Mouse (Mus musculus): ENCODE results near the gene Vps13c. TPM values are rescaled to one million over a fixed set of nuclear protein-coding genes. Genes with fewer than 3 reads are reported as not detected.

The Vps13c gene
- polyA plus RNA-seq, 1 experiment from 2014 or later: 7.8 TPM

- 64% methylated on average over 7 of the region's 7 CpGs for WGBS
- no peak overlapping the region for H3K4me3 ChIP-seq
These were observed 25.2 kb downstream of the Vps13c start for GRCm38 (mm10) chr9:67865411-67865810.

GRCm38 (mm10) chr9:67867411-67867810, 27.2 kb downstream of the Vps13c start:
- Histone ChIP-seq H3K27me3 (no peaks in the 10 kb centered on the region), H3K4me2 (replicated peaks) (no peak overlapping the region), H3K4me3 (no peak overlapping the region), H3K36me3 (no peaks in the 10 kb centered on the region), H3K9ac (replicated peaks) (no peak overlapping the region), H3K27ac (replicated peaks) (no peak overlapping the region), H3K9me3 (no peaks in the 10 kb centered on the region), H3K4me1 (no peaks in the 10 kb centered on the region)
- WGBS: 85% methylated on average over 6 of the region's 6 CpGs
- no peak for ATAC-seq (ENCODE audit: low FRiP score, low read depth)

More at GRCm38 (mm10) chr9:67865411-67865810, 25.2 kb downstream of the Vps13c start:
- H3K9me3 ChIP-seq: no peaks in the 10 kb centered on the region
- H3K9ac ChIP-seq (replicated peaks): no peak overlapping the region
- H3K27ac ChIP-seq (replicated peaks): no peak overlapping the region
- no peaks in the 10 kb centered on the region for H3K27me3 ChIP-seq
- no peaks in the 10 kb centered on the region for H3K4me1 ChIP-seq
- ATAC-seq (ENCODE audit: low FRiP score, low read depth): no peak
- H3K36me3 ChIP-seq: no peaks in the 10 kb centered on the region
- H3K4me2 ChIP-seq (replicated peaks): no peak overlapping the region

- Histone ChIP-seq H3K9ac (replicated peaks) (no peak overlapping the region), H3K4me1 (no peaks in the 10 kb centered on the region), H3K27ac (replicated peaks) (no peak overlapping the region), H3K4me3 (no peak overlapping the region), H3K9me3 (no peaks in the 10 kb centered on the region), H3K27me3 (no peaks in the 10 kb centered on the region), H3K36me3 (no peaks in the 10 kb centered on the region), H3K4me2 (replicated peaks) (no peak overlapping the region)
- no peak for ATAC-seq (ENCODE audit: low FRiP score, low read depth)
- 90% methylated on average over 16 of the region's 16 CpGs for WGBS
These were observed 29.7 kb downstream of the Vps13c start for GRCm38 (mm10) chr9:67869691-67870450.

GRCm38 (mm10) chr9:67874522-67875222, 34.5 kb downstream of the Vps13c start:
- H3K9ac ChIP-seq (replicated peaks): no peak overlapping the region
- WGBS: 78% methylated on average over 7 of the region's 7 CpGs
- no peak overlapping the region for H3K4me2 ChIP-seq (replicated peaks)
- no peak overlapping the region for H3K27ac ChIP-seq (replicated peaks)
- no peak overlapping the region for H3K4me3 ChIP-seq
- no peaks in the 10 kb centered on the region for H3K27me3 ChIP-seq
- no peaks in the 10 kb centered on the region for H3K9me3 ChIP-seq
- ATAC-seq (ENCODE audit: low FRiP score, low read depth): no peak
- H3K4me1 ChIP-seq: no peaks in the 10 kb centered on the region
- H3K36me3 ChIP-seq: no peaks in the 10 kb centered on the region

- WGBS: 56% methylated on average over 2 of the region's 2 CpGs
- H3K9ac ChIP-seq (replicated peaks): no peak overlapping the region
These were observed 35.1 kb downstream of the Vps13c start for GRCm38 (mm10) chr9:67875337-67875736.

GRCm38 (mm10) chr9:67877081-67877718, 37.0 kb downstream of the Vps13c start:
- Histone ChIP-seq H3K36me3 (peaks cover 5% of the 10 kb centered on the region), H3K4me3 (no peak overlapping the region), H3K27me3 (no peaks in the 10 kb centered on the region), H3K4me1 (no peaks in the 10 kb centered on the region), H3K9me3 (no peaks in the 10 kb centered on the region), H3K4me2 (replicated peaks) (no peak overlapping the region), H3K27ac (replicated peaks) (no peak overlapping the region), H3K9ac (replicated peaks) (no peak overlapping the region)
- WGBS: 90% methylated on average over 14 of the region's 14 CpGs
- ATAC-seq (ENCODE audit: low FRiP score, low read depth): no peak

More at GRCm38 (mm10) chr9:67875337-67875736, 35.1 kb downstream of the Vps13c start:
- Histone ChIP-seq H3K27me3 (no peaks in the 10 kb centered on the region), H3K9me3 (no peaks in the 10 kb centered on the region), H3K4me3 (no peak overlapping the region), H3K4me2 (replicated peaks) (no peak overlapping the region), H3K4me1 (no peaks in the 10 kb centered on the region), H3K36me3 (no peaks in the 10 kb centered on the region), H3K27ac (replicated peaks) (no peak overlapping the region)
- no peak for ATAC-seq (ENCODE audit: low FRiP score, low read depth)

- WGBS: 93% methylated on average over 11 of the region's 11 CpGs
- no peaks in the 10 kb centered on the region for H3K9me3 ChIP-seq
These were observed 38.1 kb downstream of the Vps13c start for GRCm38 (mm10) chr9:67878197-67878769.

GRCm38 (mm10) chr9:67883349-67883984, 43.3 kb downstream of the Vps13c start:
- no peaks in the 10 kb centered on the region for H3K27me3 ChIP-seq
- H3K9ac ChIP-seq (replicated peaks): no peak overlapping the region
- no peak for ATAC-seq (ENCODE audit: low FRiP score, low read depth)
- peaks cover 16% of the 10 kb centered on the region for H3K36me3 ChIP-seq
- WGBS: 71% methylated on average over 13 of the region's 13 CpGs
- no peaks in the 10 kb centered on the region for H3K9me3 ChIP-seq
- no peak overlapping the region for H3K4me3 ChIP-seq
- no peak overlapping the region for H3K4me2 ChIP-seq (replicated peaks)
- H3K27ac ChIP-seq (replicated peaks): no peak overlapping the region
- H3K4me1 ChIP-seq: no peaks in the 10 kb centered on the region

More at GRCm38 (mm10) chr9:67878197-67878769, 38.1 kb downstream of the Vps13c start:
- no peaks in the 10 kb centered on the region for H3K27me3 ChIP-seq
- peaks cover 5% of the 10 kb centered on the region for H3K36me3 ChIP-seq
- ATAC-seq (ENCODE audit: low FRiP score, low read depth): no peak
- no peaks in the 10 kb centered on the region for H3K4me1 ChIP-seq
- H3K4me3 ChIP-seq: no peak overlapping the region
- no peak overlapping the region for H3K27ac ChIP-seq (replicated peaks)
- no peak overlapping the region for H3K4me2 ChIP-seq (replicated peaks)
- no peak overlapping the region for H3K9ac ChIP-seq (replicated peaks)

GRCm38 (mm10) chr9:67884095-67884494, 43.9 kb downstream of the Vps13c start:
- no peak for ATAC-seq (ENCODE audit: low FRiP score, low read depth)
- Histone ChIP-seq H3K4me3 (no peak overlapping the region), H3K9me3 (no peaks in the 10 kb centered on the region), H3K36me3 (peaks cover 16% of the 10 kb centered on the region), H3K27ac (replicated peaks) (no peak overlapping the region), H3K4me2 (replicated peaks) (no peak overlapping the region), H3K4me1 (no peaks in the 10 kb centered on the region), H3K27me3 (no peaks in the 10 kb centered on the region), H3K9ac (replicated peaks) (no peak overlapping the region)
- WGBS: 91% methylated on average over 3 of the region's 3 CpGs

GRCm38 (mm10) chr9:67886981-67887720, 47.0 kb downstream of the Vps13c start:
- Histone ChIP-seq H3K9me3 (no peaks in the 10 kb centered on the region), H3K27ac (replicated peaks) (no peak overlapping the region), H3K9ac (replicated peaks) (no peak overlapping the region), H3K36me3 (peaks cover 15% of the 10 kb centered on the region), H3K4me3 (no peak overlapping the region), H3K27me3 (no peaks in the 10 kb centered on the region), H3K4me1 (no peaks in the 10 kb centered on the region), H3K4me2 (replicated peaks) (no peak overlapping the region)
- no peak for ATAC-seq (ENCODE audit: low FRiP score, low read depth)
- WGBS: 90% methylated on average over 4 of the region's 4 CpGs

- H3K27me3 ChIP-seq: 0 out of 2 replicates have a peak, but pooled peaks cover 5% of the 10 kb centered on the region
- no peak overlapping the region for H3K9ac ChIP-seq (replicated peaks)
- H3K4me1 ChIP-seq: peaks cover 9% of the 10 kb centered on the region; the same call in 1 of the 2 replicates
- H3K27ac ChIP-seq (replicated peaks): no peak overlapping the region
- no peak overlapping the region for H3K4me3 ChIP-seq
- H3K9me3 ChIP-seq: no peaks in the 10 kb centered on the region
- no peak for ATAC-seq (ENCODE audit: low FRiP score, low read depth)
- peaks cover 16% of the 10 kb centered on the region; the same call in 1 of the 2 replicates for H3K36me3 ChIP-seq
- WGBS: 94% methylated on average over 1 of the region's 1 CpGs
- H3K4me2 ChIP-seq (replicated peaks): no peak overlapping the region
These were observed 53.3 kb downstream of the Vps13c start for GRCm38 (mm10) chr9:67893474-67893873.
